8 mouse cellular contexts compared by ENCODE assay signal in the genomic region with DNA sequence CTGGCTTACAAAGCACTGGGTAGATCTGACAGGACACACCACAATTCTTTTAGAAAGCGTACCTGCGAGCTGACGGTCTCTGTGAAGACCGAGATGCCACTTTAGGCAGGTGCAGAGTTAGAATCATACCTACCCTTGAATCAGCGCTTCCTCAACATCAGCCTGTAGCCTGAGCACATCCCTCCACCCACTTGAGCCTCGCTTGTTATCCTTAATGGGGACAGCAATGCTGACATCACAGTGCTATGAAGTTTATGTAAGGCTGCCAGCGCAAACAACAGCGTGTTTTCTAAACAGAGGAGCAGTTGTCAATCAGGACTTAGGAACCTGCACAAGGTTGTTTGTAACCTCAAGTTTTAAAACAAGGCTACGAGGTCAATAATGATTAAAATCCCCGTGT. TPM values are rescaled to one million over a fixed set of nuclear protein-coding genes. Genes with fewer than 3 reads are reported as not detected.
DNase-seq lines count a peak whose midpoint lies in the region; ATAC-seq and TF ChIP-seq lines count a peak whose summit lies in the region.

No protein-coding gene starts in this region.

- no peak for TF ChIP-seq CTCF in lung, postnatal 0 days (IDR thresholded peaks at IDR 0.05)

- peak overlapping the region; percentile 93 for H3K4me2 ChIP-seq in heart, embryonic 12.5 days
- peak overlapping the region; percentile 68 for H3K4me2 ChIP-seq in lung, postnatal 0 days (replicated peaks; ENCODE audit: low read depth, low read length)

- H3K4me3 ChIP-seq in heart, embryonic 12.5 days: peak overlapping the region; percentile 65
- peak overlapping the region; percentile 40 for H3K4me3 ChIP-seq in lung, postnatal 0 days (ENCODE audit: low read depth, low read length)

- no peaks in the 10 kb centered on the region for H3K27me3 ChIP-seq in heart, embryonic 12.5 days (replicated peaks)
- no peaks in the 10 kb centered on the region for H3K27me3 ChIP-seq in lung, postnatal 0 days (replicated peaks; ENCODE audit: insufficient read depth, low read length)

- no peaks in the 10 kb centered on the region for H3K36me3 ChIP-seq in heart, embryonic 12.5 days
- H3K36me3 ChIP-seq in lung, postnatal 0 days (ENCODE audit: insufficient read depth, low read length): no peaks in the 10 kb centered on the region

- no peak for DNase-seq in cerebellum, adult 11 months
- DNase-seq in cerebellum, postnatal 14 days: peak; percentile 13 to 46
- peak; percentile 8 to 59 for DNase-seq in layer of hippocampus, adult 18-20 months (ENCODE audit: low spot score in 2 of 2)
- no peak for DNase-seq in lung, postnatal 0 days (ENCODE audit: low spot score)
- DNase-seq in skeletal muscle tissue, adult 2 months (ENCODE audit: low read depth, low spot score): peak; percentile 20
- no peak for DNase-seq in yolk sac, embryonic 10.5 days (ENCODE audit: low spot score)

- peak; percentile 75 for ATAC-seq in cerebellum, adult (ENCODE audit: insufficient number of reproducible peaks, low FRiP score, low TSS enrichment)
- ATAC-seq in heart, embryonic 12.5 days (ENCODE audit: insufficient number of reproducible peaks, low FRiP score): peak; percentile 64; the same call in 1 of the 2 replicates
- no peak for ATAC-seq in lung, postnatal 0 days

- H3K27ac ChIP-seq in heart, embryonic 12.5 days (ENCODE audit: poor library complexity, severe bottlenecking): peak overlapping the region; percentile 49
- H3K27ac ChIP-seq in lung, postnatal 0 days (ENCODE audit: low read length): no peak overlapping the region

- H3K9ac ChIP-seq in heart, embryonic 12.5 days: peak overlapping the region; percentile 73
- H3K9ac ChIP-seq in lung, postnatal 0 days (replicated peaks; ENCODE audit: low read depth): peak overlapping the region; percentile 44

- 0 out of 2 replicates have a peak, but pooled peaks cover 3% of the 10 kb centered on the region for H3K4me1 ChIP-seq in heart, embryonic 12.5 days (replicated peaks)
- no peaks in the 10 kb centered on the region for H3K4me1 ChIP-seq in lung, postnatal 0 days (ENCODE audit: insufficient read depth, low read depth, low read length)

- no peak for TF ChIP-seq EP300 in lung, postnatal 0 days (IDR thresholded peaks at IDR 0.05)

- WGBS in heart, embryonic 12.5 days: 17% methylated on average over 10 of the region's 10 CpGs
- WGBS in lung, postnatal 0 days: 17% methylated on average over 10 of the region's 10 CpGs

- no peaks in the 10 kb centered on the region for H3K9me3 ChIP-seq in heart, embryonic 12.5 days (replicated peaks)
- H3K9me3 ChIP-seq in lung, postnatal 0 days (ENCODE audit: low read length): no peaks in the 10 kb centered on the region

RNA-seq across cellular contexts. Expression of gene Ctsl, which starts 27.1 kb away (rescaled TPM):
- polyA plus RNA-seq in heart, embryonic 12.5 days (2016; fragmentation: Nextera tagmentation; extraction: Ambion mirVana): 266 and 280 TPM in 2 replicates
- total RNA-seq in layer of hippocampus, adult 18-20 months (2021): 100 to 1,000 TPM in 1 of 2 experiments, 10 to 100 TPM in 1; 94.1 to 102 TPM
- polyA plus RNA-seq in lung, postnatal 0 days (2015; fragmentation: Nextera tagmentation; extraction: Ambion mirVana): 251 and 269 TPM in 2 replicates

RNA-seq across cellular contexts. Expression of gene Aaed1, which starts 31.1 kb away (rescaled TPM):
- 89.0 and 93.6 TPM in 2 replicates for polyA plus RNA-seq in heart, embryonic 12.5 days (2016; fragmentation: Nextera tagmentation; extraction: Ambion mirVana)
- 10 to 100 TPM; 17.8 to 19.0 TPM for total RNA-seq in layer of hippocampus, adult 18-20 months (2021)
- 89.2 and 94.2 TPM in 2 replicates for polyA plus RNA-seq in lung, postnatal 0 days (2015; fragmentation: Nextera tagmentation; extraction: Ambion mirVana)

Comparison
In these comparisons a context has a peak if more than half of its experiments do, and no peak if none do; other contexts are left out.
1. DNase-seq: peak in cerebellum, postnatal 14 days (2 of 2), layer of hippocampus, adult 18-20 months (2 of 2) and skeletal muscle tissue, adult 2 months (single experiment); none in cerebellum, adult 11 months (single experiment), lung, postnatal 0 days (single experiment) and yolk sac, embryonic 10.5 days (single experiment).